Mouse (Mus musculus) myocyte (in vitro differentiated cells): ENCODE measurements around the gene Hoxb2.

Experiments used
- CEBPB ChIP-seq: IDR thresholded peaks from 2 replicates; pipeline ENCODE4 v1.6.1; 2011; ENCODE audit warnings: mild to moderate bottlenecking, moderate library complexity; ENCODE audit not compliant: poor library complexity, insufficient read depth, severe bottlenecking
- E2F4 ChIP-seq: IDR thresholded peaks from one replicate; pipeline ENCODE4 v1.6.1; 2011; ENCODE audit warnings: mild to moderate bottlenecking, control low read depth, moderate library complexity; ENCODE audit not compliant: insufficient read depth
- MAX ChIP-seq: IDR thresholded peaks from one replicate; pipeline ENCODE4 v1.6.1; 2011; ENCODE audit warnings: low read depth, mild to moderate bottlenecking, control low read depth
- MYOG ChIP-seq, 3 experiments: IDR thresholded peaks; one replicate each; pipeline ENCODE4 v1.6.1; 2011; ENCODE audit warnings: control low read depth in 2 of 3, low read depth in 2 of 3, mild to moderate bottlenecking in 2 of 3; ENCODE audit not compliant: insufficient read length in 2 of 3, control insufficient read depth in 1 of 3, insufficient read depth in 1 of 3
- POLR2A ChIP-seq: IDR thresholded peaks from one replicate; pipeline ENCODE4 v1.6.1; 2011; ENCODE audit warnings: low read depth, mild to moderate bottlenecking, control low read depth, moderate library complexity; ENCODE audit not compliant: insufficient read length
- POLR2AphosphoS2 ChIP-seq: IDR thresholded peaks from one replicate; pipeline ENCODE4 v1.6.1; 2011; ENCODE audit warnings: low read depth, control low read depth; ENCODE audit not compliant: insufficient read length
- TCF12 ChIP-seq: IDR thresholded peaks from one replicate; pipeline ENCODE4 v1.6.1; 2011; ENCODE audit warnings: mild to moderate bottlenecking, control low read depth; ENCODE audit not compliant: poor library complexity, insufficient read depth, severe bottlenecking
- TCF3 ChIP-seq: IDR thresholded peaks from one replicate; pipeline ENCODE4 v1.6.1; 2011; ENCODE audit warnings: low read depth, control low read depth; ENCODE audit not compliant: insufficient read length
- USF1 ChIP-seq: IDR thresholded peaks from one replicate; pipeline ENCODE4 v1.6.1; 2011; ENCODE audit warnings: low read depth, mild to moderate bottlenecking, control low read depth, moderate library complexity

- TF ChIP-seq MAX: no peak
- no peak for TF ChIP-seq MYOG (IDR thresholded peaks at IDR 0.05; ENCODE audit: control insufficient read depth in 1 of 3, insufficient read depth in 1 of 3, insufficient read length in 2 of 3, low read depth in 2 of 3)
- TF ChIP-seq POLR2A: no peak
- TF ChIP-seq E2F4: no peak
- no peak for TF ChIP-seq USF1
- TF ChIP-seq POLR2AphosphoS2: no peak
- TF ChIP-seq CEBPB: no peak
- TF ChIP-seq TCF12: no peak
- no peak for TF ChIP-seq TCF3
Measured at GRCm38 (mm10) chr11:96353939-96354338, 3.6 kb downstream of the Hoxb2 start.
